Mouse (Mus musculus) embryonic fibroblast, embryonic 13.5 days (primary cell): Measurements from ENCODE around the gene Neurl1a.
A peak's percentile ranks its signal among the peaks of the same experiment; 100 is the strongest.

Experiments used
- CTCF ChIP-seq: IDR thresholded peaks from 2 replicates; pipeline ENCODE4 v1.5.1; 2011; ENCODE audit warnings: mild to moderate bottlenecking, control low read depth, low read length, moderate library complexity, borderline replicate concordance; ENCODE audit not compliant: insufficient read depth
- POLR2A ChIP-seq: IDR thresholded peaks from 2 replicates; pipeline ENCODE4 v1.6.1; 2011; ENCODE audit warnings: low read depth, mild to moderate bottlenecking, control low read depth, low read length, moderate library complexity

DNA sequence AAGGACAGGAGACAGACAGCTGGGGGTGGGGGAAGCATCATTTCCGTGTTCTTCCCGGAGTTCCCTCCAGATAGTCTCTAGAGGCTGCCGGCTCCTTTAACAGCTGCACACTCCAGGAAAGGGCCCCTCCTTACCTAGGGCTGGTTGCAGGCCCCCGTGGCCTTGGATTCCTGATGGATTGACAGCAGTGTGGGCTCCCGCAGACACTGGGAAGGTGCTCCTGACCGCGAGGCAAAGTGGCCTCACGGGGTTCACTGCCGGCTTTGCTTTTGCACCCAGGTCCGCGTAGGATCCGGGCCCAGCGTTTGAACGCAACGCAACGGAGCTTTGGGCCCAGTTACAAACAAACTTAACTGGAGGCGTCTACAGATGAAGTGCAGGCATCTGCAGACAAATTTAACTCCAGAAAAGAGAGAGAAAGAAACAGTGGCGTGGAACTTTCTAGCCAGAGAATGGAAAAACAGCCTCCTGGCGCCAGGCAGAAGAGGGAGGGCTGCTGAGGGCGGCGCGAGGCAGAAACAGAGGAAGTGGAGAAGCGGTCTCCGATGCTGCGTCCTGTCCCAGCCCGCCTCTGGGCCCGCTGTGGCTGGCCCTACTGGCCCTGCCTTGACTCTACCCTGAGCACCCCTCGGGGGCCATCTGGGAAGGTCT, 40.7 kb upstream of the Neurl1a start, which contains the start of gene Calhm2:
- TF ChIP-seq CTCF (no peak), POLR2A (peak; percentile 77)
